Mouse (Mus musculus) cortical plate, adult 2 months (tissue): ENCODE data around the gene Alyref. TPM values are rescaled to one million over a fixed set of nuclear protein-coding genes. Genes with fewer than 3 reads are reported as not detected.

Experiments used
- H3K27ac ChIP-seq: fragments of 200-500 bp; 2 replicates; pipeline ENCODE4 v1.5.1; 2012; ENCODE audit warnings: low read length, control low read depth, inconsistent platforms; ENCODE audit not compliant: insufficient read depth
- H3K4me1 ChIP-seq: fragments of 200-500 bp; 2 replicates; pipeline ENCODE4 v1.6.1; 2011; ENCODE audit warnings: low read length; ENCODE audit not compliant: control insufficient read depth, insufficient read depth
- H3K4me3 ChIP-seq: fragments of 200-500 bp; 2 replicates; pipeline ENCODE4 v1.5.1; 2011; ENCODE audit warnings: mild to moderate bottlenecking, low read length, control low read depth; ENCODE audit not compliant: insufficient read depth
- CTCF ChIP-seq: fragments of 200-500 bp; IDR thresholded peaks from 2 replicates; pipeline ENCODE4 v1.5.1; 2011; ENCODE audit warnings: mild to moderate bottlenecking, control low read depth, low read length; ENCODE audit not compliant: insufficient read depth; ENCODE audit errors: extremely low read depth
- POLR2A ChIP-seq: fragments of 200-500 bp; IDR thresholded peaks from 2 replicates; pipeline ENCODE4 v1.6.1; 2011; ENCODE audit warnings: mild to moderate bottlenecking, low read length, control low read depth; ENCODE audit not compliant: insufficient read depth; ENCODE audit errors: extremely low read depth
- polyA plus RNA-seq: library from polyadenylated mRNA; depleted of rRNA; stranded (reverse); fragments of >200 nt; gene quantifications from 2 replicates; pipeline ENCODE4 v1.2.3, GENCODE M21; 2012

Alyref gene
- polyA plus RNA-seq, 1 experiment, result 42.1 TPM

DNA sequence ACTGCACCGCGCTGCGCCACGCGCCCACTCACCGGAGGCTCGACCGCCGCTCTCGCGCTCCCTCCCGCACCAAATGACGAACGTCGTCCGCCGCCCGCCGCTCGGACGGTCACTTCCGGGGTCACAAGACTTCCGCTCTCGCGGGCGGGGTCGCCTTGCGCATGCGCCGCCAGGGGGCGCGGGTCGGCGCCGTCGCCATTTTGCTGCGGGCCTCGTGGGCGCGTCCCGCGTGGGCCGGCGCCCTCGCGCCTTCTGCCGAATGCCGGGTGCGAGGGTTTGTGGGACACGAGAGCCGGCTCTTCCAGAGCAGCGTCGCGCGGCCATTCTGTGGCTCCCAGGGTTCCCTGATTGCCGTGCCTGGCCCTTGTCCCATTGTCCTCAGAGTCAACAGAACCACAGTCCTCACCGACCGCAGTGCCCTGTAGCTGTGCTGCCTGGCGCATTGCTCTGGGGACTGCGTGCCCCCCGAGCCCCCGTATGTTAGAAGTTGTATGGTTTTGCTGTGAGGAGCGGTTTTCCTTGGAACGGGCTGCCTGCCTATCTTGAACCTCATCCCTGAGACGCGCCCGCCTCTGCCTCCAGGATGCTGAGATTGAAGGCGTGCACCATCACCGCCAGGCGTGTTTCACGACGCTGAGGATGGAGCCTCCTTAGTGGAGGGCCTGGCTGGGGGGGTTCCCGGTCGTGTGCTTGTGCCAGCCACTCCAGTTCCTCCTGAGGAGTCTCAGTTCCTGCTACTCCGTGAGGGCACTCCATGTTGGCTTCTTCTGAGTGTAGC is 16.5 kb downstream of the Alyref start, which contains the start of gene Arhgdia:
Gene Arhgdia, minus strand, starts transcription at position 135 of the 778 bp plus-strand sequence.
- peak within 1 kb of the TSS; percentile 81 for H3K4me3 ChIP-seq
- no peak for TF ChIP-seq CTCF
- peak; percentile 82 for TF ChIP-seq POLR2A
- H3K27ac ChIP-seq, result peak within 1 kb of the TSS; percentile 88
- peaks cover 2% of the 10 kb centered on the region; the same call in 1 of the 2 replicates for H3K4me1 ChIP-seq

DNA sequence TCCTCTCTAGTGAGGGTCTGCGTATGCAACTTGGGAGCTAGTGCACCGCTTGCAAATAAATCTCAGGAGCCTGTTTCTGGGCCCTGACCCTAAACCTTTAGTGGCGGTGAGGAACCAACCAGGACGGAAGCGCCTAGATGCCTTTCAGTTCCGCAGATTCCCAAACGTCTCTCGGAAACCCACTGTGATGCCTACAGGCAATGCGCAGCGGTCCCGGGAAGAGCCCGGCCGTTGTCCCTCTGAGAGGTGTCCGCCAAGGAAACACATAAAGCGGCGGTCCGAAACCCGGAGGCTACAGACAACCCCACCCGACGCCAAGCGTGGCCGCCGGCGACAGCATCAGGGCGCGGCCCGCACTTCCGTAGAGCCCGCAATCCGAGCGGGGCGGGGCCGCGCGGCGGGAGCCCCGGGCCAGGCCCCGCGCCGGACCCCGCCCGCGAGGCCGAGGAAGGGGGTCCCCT is 17.3 kb downstream of the Alyref start:
- peaks cover 2% of the 10 kb centered on the region; the same call in 1 of the 2 replicates for H3K4me1 ChIP-seq
- TF ChIP-seq POLR2A (no peak), CTCF (no peak)
- H3K27ac ChIP-seq, result peak overlapping the region; percentile 88
- H3K4me3 ChIP-seq, result peak overlapping the region; percentile 81

GRCm38 (mm10) chr11:120580190-120580589 is 18.0 kb downstream of the Alyref start:
- TF ChIP-seq CTCF, result no peak
- no peak for TF ChIP-seq POLR2A
- 0 out of 2 replicates have a peak overlapping the region, but pooled peaks have one; percentile 88 for H3K27ac ChIP-seq
- H3K4me3 ChIP-seq, result peak overlapping the region; percentile 81
- H3K4me1 ChIP-seq, result peaks cover 2% of the 10 kb centered on the region; the same call in 1 of the 2 replicates

DNA sequence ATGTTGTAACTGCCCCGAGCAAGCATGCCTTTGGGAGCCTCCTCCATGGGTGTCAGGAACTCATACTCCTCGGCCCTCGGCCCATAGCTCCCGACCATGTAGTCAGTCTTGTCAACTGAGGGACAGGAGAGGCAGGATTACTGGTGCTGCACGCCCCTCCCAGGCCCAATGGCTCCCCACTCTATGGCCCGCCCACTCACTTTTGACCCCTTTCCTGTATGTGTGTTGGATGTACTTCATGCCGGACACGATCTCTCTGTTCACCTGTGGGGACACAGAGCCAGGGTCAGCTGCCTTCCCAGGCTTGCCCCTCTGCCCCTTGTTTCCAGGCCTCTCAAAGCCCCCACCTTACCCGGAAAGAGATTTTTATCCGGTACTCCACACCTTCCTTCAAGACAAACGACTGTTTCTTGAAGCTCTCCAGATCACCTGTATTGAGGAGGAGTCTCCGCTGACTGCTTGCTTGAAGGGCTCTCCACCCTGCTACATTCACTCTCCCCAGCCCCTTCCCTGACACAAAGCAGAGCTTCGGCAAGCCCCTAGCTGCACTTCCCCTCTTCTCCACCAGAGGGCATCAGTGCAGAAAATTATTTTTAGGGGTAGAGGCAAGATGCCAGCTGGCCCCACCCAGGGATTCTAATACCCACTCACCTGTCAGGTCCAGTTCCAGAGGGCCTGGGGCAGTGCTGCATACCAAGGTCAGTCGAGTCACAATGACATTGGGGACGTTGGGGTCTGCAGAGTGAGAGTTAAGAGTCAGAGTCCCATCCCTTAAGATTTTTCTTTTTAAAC is 18.7 kb downstream of the Alyref start:
- TF ChIP-seq CTCF (peak; percentile 76), POLR2A (no peak)
- Histone ChIP-seq H3K4me1 (peaks cover 2% of the 10 kb centered on the region; the same call in 1 of the 2 replicates), H3K4me3 (peak overlapping the region; percentile 81), H3K27ac (no peak overlapping the region)

DNA sequence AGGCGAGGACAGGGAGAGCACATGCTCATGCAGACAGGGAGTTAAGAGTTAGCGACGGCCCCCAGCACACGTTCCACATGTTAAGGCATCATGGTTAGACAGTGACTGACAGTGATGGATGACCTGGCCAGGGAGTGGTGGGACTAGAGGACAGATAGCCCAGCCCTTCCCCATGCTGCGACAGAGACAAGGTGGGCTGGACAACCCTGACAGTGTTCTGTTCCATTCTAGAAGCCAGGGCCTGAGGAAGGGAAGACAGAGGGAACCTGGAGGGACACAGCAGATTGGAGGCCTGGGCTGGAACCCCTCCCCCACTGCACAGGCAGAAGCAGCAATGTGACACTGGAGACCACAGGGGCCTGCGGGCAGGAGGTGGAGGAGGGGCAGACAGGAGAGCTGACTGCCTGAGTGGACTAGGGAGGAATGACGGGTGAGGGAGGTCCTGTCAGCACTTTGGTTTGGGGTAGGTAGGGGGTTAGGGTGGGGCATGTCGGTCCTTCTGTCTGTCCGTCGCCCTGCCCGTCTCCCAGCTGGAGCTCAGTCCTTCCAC is 19.4 kb downstream of the Alyref start:
- H3K4me1 ChIP-seq, result peaks cover 3% of the 10 kb centered on the region; the same call in 1 of the 2 replicates
- 0 out of 2 replicates have a peak, but pooled peaks have one; percentile 7 for TF ChIP-seq POLR2A
- TF ChIP-seq CTCF, result no peak
- H3K27ac ChIP-seq, result no peak overlapping the region
- no peak overlapping the region; the same call in 1 of the 2 replicates for H3K4me3 ChIP-seq

DNA sequence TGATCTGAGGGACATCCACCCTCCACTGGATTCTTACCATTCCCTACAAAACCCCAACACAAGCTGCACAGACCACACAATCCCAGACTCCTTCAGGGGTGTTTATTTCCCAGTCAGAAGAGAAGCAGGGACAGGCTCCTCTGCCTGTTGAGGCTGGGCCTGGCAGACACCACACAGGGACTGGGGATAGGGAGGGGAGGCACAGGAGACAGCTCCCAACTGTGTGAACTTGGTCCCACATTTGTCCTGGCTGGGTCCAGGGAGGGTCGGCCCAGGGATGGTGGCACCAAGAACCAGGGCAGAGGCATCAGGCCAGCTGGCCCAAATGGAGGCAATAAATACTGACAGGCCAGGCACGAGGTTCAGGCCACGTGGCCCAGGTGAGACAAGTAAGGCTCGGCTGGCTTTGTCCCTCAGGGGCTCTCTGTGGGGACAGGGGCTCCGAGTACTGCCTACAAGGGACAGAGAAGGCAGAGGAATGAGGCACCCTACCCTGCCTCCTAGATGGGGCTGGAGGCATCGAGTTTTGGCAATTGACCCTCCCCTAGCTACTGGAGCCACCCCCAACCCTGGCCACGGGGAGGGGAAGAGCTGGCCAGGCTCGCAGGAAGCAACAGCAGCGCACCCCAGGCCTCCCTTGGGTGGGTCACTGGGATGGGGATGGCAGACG is 20.0 kb downstream of the Alyref start:
- TF ChIP-seq POLR2A, result no peak
- TF ChIP-seq CTCF, result no peak
- Histone ChIP-seq H3K4me3 (no peak overlapping the region), H3K27ac (no peak overlapping the region), H3K4me1 (peaks cover 3% of the 10 kb centered on the region; the same call in 1 of the 2 replicates)

DNA sequence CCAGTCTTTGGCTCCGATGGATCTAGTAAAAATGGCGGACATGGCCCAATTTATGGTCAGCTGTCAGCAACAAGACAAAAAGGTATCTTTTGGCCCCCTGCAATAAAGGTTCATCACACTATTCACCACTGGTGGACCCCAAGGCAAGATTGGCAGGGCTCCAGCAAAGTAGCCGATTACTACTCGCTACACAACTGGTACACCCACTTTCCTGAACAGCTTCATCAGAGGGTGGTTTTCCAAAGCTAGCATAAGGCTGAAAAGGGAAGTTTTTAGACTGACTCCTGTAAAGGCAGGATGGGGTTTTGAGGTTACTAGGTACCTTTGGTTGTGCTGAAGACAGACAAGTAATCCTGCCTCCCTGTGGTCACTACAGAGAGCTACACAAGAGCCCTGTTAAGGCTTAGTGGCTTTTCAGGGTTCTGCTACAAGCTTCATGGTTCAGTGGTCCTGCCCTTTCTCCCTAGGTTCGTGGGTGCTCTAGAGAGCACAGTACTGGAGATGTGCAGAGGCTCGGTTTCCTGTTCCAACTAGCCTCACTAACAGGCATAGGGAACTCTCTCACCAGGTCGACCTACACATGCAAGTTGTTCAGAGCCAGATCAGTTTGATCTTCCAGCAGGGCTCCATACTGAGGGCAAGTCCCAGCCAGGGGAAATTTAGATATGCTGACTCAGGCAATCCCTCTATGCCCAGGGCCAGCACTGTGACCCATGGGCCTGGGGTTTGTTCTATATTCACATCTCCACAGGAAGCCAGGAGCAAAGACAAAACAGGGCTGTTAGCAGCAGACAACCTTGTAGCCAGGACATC is 20.7 kb downstream of the Alyref start:
- Histone ChIP-seq H3K4me3 (no peak overlapping the region), H3K27ac (no peak overlapping the region), H3K4me1 (peaks cover 3% of the 10 kb centered on the region; the same call in 1 of the 2 replicates)
- TF ChIP-seq POLR2A, result no peak
- TF ChIP-seq CTCF, result peak; percentile 28; the same call in 1 of the 2 replicates

DNA sequence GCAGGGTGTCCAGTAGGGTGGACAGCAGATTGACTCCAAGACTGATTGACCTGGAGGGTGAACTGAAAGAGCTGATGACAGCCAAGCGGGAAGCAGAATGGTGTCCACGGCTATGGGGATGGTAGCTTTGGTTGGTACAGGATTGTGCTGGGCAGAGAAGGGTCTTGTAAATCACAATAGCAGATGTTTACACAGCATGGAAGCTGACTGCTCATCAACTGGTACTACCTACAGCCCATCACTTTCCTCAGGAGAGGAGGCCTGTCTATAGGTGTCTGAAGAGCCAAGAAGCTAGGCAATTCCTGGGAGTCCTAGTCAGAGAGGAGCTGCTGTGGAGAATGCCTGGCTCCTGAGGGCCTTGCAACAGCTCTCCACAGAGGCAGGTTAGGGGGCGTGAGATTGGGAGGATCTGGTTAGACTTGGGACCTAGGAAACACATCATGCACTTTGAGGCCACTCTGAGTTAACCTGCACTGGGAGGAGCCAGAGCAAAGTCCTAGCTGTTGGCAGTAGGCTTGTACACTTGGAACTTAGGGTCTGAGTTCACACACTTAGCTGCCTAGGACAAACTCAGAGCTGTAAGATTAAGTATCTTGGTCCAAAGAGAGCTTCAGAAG is 21.7 kb downstream of the Alyref start:
- TF ChIP-seq CTCF, result no peak
- no peak for TF ChIP-seq POLR2A
- H3K4me1 ChIP-seq, result peaks cover 5% of the 10 kb centered on the region; the same call in 1 of the 2 replicates
- no peak overlapping the region for H3K27ac ChIP-seq

More for the DNA sequence above, 21.7 kb downstream of the Alyref start:
- H3K4me3 ChIP-seq, result no peak overlapping the region
